Mouse (Mus musculus) heart, adult 11 months (tissue): ENCODE results near the gene Olfr527.

Source experiments
- DNase-seq: peaks from one replicate; pipeline ENCODE4 v3.0.0; 2022

Gene Olfr527

GRCm38 (mm10) chr7:140333717-140334116 is at the start of gene Olfr527:
Gene Olfr527, plus strand, starts transcription at chr7:140334017.
- DNase-seq = peak; percentile 70

GRCm38 (mm10) chr7:140295746-140296145 is 38.1 kb upstream of the Olfr527 start:
- peak; percentile 84 for DNase-seq

- DNase-seq = peak; percentile 80
Measured at GRCm38 (mm10) chr7:140296876-140297275, 36.9 kb upstream of the Olfr527 start.

GRCm38 (mm10) chr7:140299416-140299815 is 34.4 kb upstream of the Olfr527 start:
- DNase-seq = peak; percentile 81

GRCm38 (mm10) chr7:140319861-140320385 is 13.9 kb upstream of the Olfr527 start:
- peak; percentile 41 for DNase-seq

- DNase-seq = peak; percentile 29
Measured at GRCm38 (mm10) chr7:140320558-140320957, 13.3 kb upstream of the Olfr527 start, which contains the start of gene Olfr525. Gene Olfr525, plus strand, starts transcription at chr7:140320858.

- DNase-seq = no peak
Measured at GRCm38 (mm10) chr7:140321135-140321534, 12.7 kb upstream of the Olfr527 start.

GRCm38 (mm10) chr7:140329766-140330304 is 4.0 kb upstream of the Olfr527 start:
- DNase-seq = peak; percentile 61

- no peak for DNase-seq
Measured at GRCm38 (mm10) chr7:140361571-140361970, 27.8 kb downstream of the Olfr527 start, which contains the start of gene Olfr60. Gene Olfr60, minus strand, starts transcription at chr7:140361671.

GRCm38 (mm10) chr7:140374300-140374699 is 40.5 kb downstream of the Olfr527 start:
- DNase-seq = no peak

GRCm38 (mm10) chr7:140376231-140376630 is 42.4 kb downstream of the Olfr527 start, which contains the start of gene Olfr530:
Gene Olfr530, minus strand, starts transcription at chr7:140376331.
- no peak for DNase-seq

GRCm38 (mm10) chr7:140376911-140377310 is 43.1 kb downstream of the Olfr527 start:
- no peak for DNase-seq
